ENCODE assay signal across 19 mouse cellular contexts in genomic region chr17:56110571-56110970, GRCm38 (mm10). TPM values are rescaled to one million over a fixed set of nuclear protein-coding genes. Genes with fewer than 3 reads are reported as not detected.
A peak's percentile ranks its signal among the peaks of the same experiment; 100 is the strongest.
DNase-seq lines count a peak whose midpoint lies in the region; ATAC-seq and TF ChIP-seq lines count a peak whose summit lies in the region.
"Had no signal": no experiment of that assay in that cellular context is flagged by ENCODE, and none has a peak within 500 bp of the region (broad histone marks: within the 10 kb centered on the region; RNA-seq: fewer than 3 reads in every experiment).

No protein-coding gene starts in this region.

- ATAC-seq in hindbrain, embryonic 13.5 days (ENCODE audit: low FRiP score), result no peak
- no peak for ATAC-seq in forebrain, embryonic 16.5 days
- ATAC-seq: midbrain, embryonic 13.5 days had no signal

- peaks cover 9% of the 10 kb centered on the region for H3K36me3 ChIP-seq in hindbrain, embryonic 13.5 days
- H3K36me3 ChIP-seq in hindbrain, embryonic 10.5 days, result peaks cover 15% of the 10 kb centered on the region
- H3K36me3 ChIP-seq in forebrain, embryonic 16.5 days (ENCODE audit: control insufficient read depth, insufficient read depth), result no peaks in the 10 kb centered on the region
- H3K36me3 ChIP-seq: intestine, embryonic 15.5 days had no signal

- no peak overlapping the region for H3K9ac ChIP-seq in hindbrain, embryonic 13.5 days
- no peak overlapping the region for H3K9ac ChIP-seq in forebrain, embryonic 16.5 days (replicated peaks; ENCODE audit: low read depth, low read length)
- H3K9ac ChIP-seq: intestine, embryonic 15.5 days; limb, embryonic 13.5 days; midbrain, embryonic 13.5 days had no signal

- no peak for TF ChIP-seq CTCF in cerebellum, adult 2 months (IDR thresholded peaks at IDR 0.05; ENCODE audit: borderline replicate concordance, insufficient read depth, low read depth, low read length)

- H3K27me3 ChIP-seq in cerebellum, adult 2 months (ENCODE audit: control insufficient read depth, insufficient read depth, low read length), result no peaks in the 10 kb centered on the region
- H3K27me3 ChIP-seq in hindbrain, embryonic 13.5 days, result peaks cover 5% of the 10 kb centered on the region
- 0 out of 2 replicates have a peak, but pooled peaks cover 6% of the 10 kb centered on the region for H3K27me3 ChIP-seq in hindbrain, embryonic 10.5 days (ENCODE audit: insufficient read depth, poor library complexity, severe bottlenecking)
- H3K27me3 ChIP-seq in forebrain, embryonic 16.5 days (replicated peaks; ENCODE audit: control insufficient read depth, insufficient read depth, low read length), result no peaks in the 10 kb centered on the region
- H3K27me3 ChIP-seq: intestine, embryonic 15.5 days; midbrain, embryonic 13.5 days had no signal

- DNase-seq in cerebellum, adult 2 months, result peak in 1 of 2 experiments; percentile 42
- no peak for DNase-seq in cerebellum, postnatal 36 days
- DNase-seq in hindbrain, embryonic 10.5 days (ENCODE audit: low spot score), result no peak
- peak; percentile 50 for DNase-seq in MN1 (ENCODE audit: low spot score)
- peak; percentile 82 to 84 for DNase-seq in heart, postnatal 10 days
- DNase-seq in kidney, postnatal 4 days, result no peak
- DNase-seq: cerebellum, adult 9-11 months; layer of hippocampus, postnatal 36 days; lung, adult 18-20 months; lung, postnatal 4 days; right cerebral cortex, postnatal 4 days had no signal

- H3K4me1 ChIP-seq in cerebellum, adult 2 months (ENCODE audit: control insufficient read depth, insufficient read depth, low read length), result no peaks in the 10 kb centered on the region
- H3K4me1 ChIP-seq in hindbrain, embryonic 13.5 days (replicated peaks), result peaks cover 13% of the 10 kb centered on the region
- peaks cover 7% of the 10 kb centered on the region for H3K4me1 ChIP-seq in hindbrain, embryonic 10.5 days (replicated peaks)
- H3K4me1 ChIP-seq in forebrain, embryonic 16.5 days (replicated peaks; ENCODE audit: control insufficient read depth, insufficient read depth, low read length), result no peaks in the 10 kb centered on the region
- H3K4me1 ChIP-seq: intestine, embryonic 15.5 days; limb, embryonic 13.5 days; midbrain, embryonic 13.5 days had no signal

- 15% methylated on average over 4 of the region's 4 CpGs for WGBS in cerebellum, adult 2 months
- 66% methylated on average over 4 of the region's 4 CpGs for WGBS in hindbrain, embryonic 13.5 days
- 75% methylated on average over 4 of the region's 4 CpGs for WGBS in hindbrain, embryonic 10.5 days
- 58% methylated on average over 4 of the region's 4 CpGs for WGBS in forebrain, embryonic 16.5 days

- no peaks in the 10 kb centered on the region for H3K9me3 ChIP-seq in hindbrain, embryonic 13.5 days
- H3K9me3 ChIP-seq in hindbrain, embryonic 10.5 days, result no peaks in the 10 kb centered on the region
- no peaks in the 10 kb centered on the region for H3K9me3 ChIP-seq in forebrain, embryonic 16.5 days (ENCODE audit: control insufficient read depth, low read length)
- H3K9me3 ChIP-seq: intestine, embryonic 15.5 days; limb, embryonic 13.5 days; midbrain, embryonic 13.5 days had no signal

- H3K27ac ChIP-seq in cerebellum, adult 2 months (ENCODE audit: insufficient read depth, low read length), result peak overlapping the region; percentile 5; the same call in 1 of the 2 replicates
- H3K27ac ChIP-seq in hindbrain, embryonic 13.5 days, result 0 out of 2 replicates have a peak overlapping the region, but pooled peaks have one; percentile 3
- no peak overlapping the region for H3K27ac ChIP-seq in hindbrain, embryonic 10.5 days
- H3K27ac ChIP-seq in forebrain, embryonic 16.5 days (ENCODE audit: low read length), result no peak overlapping the region
- H3K27ac ChIP-seq: intestine, embryonic 15.5 days; limb, embryonic 13.5 days; midbrain, embryonic 13.5 days had no signal

- TF ChIP-seq POLR2A in cerebellum, adult 2 months (IDR thresholded peaks at IDR 0.05; ENCODE audit: borderline replicate concordance, insufficient read depth, low read length), result no peak

- intact Hi-C loops in heart, postnatal 10 days (cut with DNase I), result no loop called here

- no peak overlapping the region for H3K4me2 ChIP-seq in hindbrain, embryonic 13.5 days
- no peak overlapping the region for H3K4me2 ChIP-seq in forebrain, embryonic 16.5 days (ENCODE audit: low read length)
- H3K4me2 ChIP-seq: intestine, embryonic 15.5 days; limb, embryonic 13.5 days; midbrain, embryonic 13.5 days had no signal

- H3K4me3 ChIP-seq in cerebellum, adult 2 months (replicated peaks; ENCODE audit: insufficient read depth, low read depth, low read length), result no peak overlapping the region
- no peak overlapping the region for H3K4me3 ChIP-seq in hindbrain, embryonic 13.5 days
- H3K4me3 ChIP-seq in hindbrain, embryonic 10.5 days, result no peak overlapping the region
- no peak overlapping the region for H3K4me3 ChIP-seq in forebrain, embryonic 16.5 days (replicated peaks; ENCODE audit: low read length)
- H3K4me3 ChIP-seq: intestine, embryonic 15.5 days; limb, embryonic 13.5 days; midbrain, embryonic 13.5 days had no signal

RNA-seq across cellular contexts. Expression of gene Plin4, which starts 1.0 kb away (rescaled TPM):
- 1.1 and 1.7 TPM in 2 replicates for polyA plus RNA-seq in cerebellum, adult 2 months (2012; rRNA removed)
- 0.10 TPM in 2 replicates for polyA plus RNA-seq in hindbrain, embryonic 13.5 days (2015; fragmentation: Nextera tagmentation; extraction: Ambion mirVana)
- 0.04 and 0.06 TPM in 2 replicates for polyA plus RNA-seq in hindbrain, embryonic 10.5 days (2016; fragmentation: Nextera tagmentation; extraction: Ambion mirVana)
- 100 to 1,000 TPM in 1 of 2 experiments, 10 to 100 TPM in 1; 80.9 to 155 TPM for total RNA-seq in heart, postnatal 10 days (2021)
- polyA plus RNA-seq in forebrain, embryonic 16.5 days (2015; fragmentation: Nextera tagmentation; extraction: Ambion mirVana), result 0.09 and 0.14 TPM in 2 replicates
- polyA plus RNA-seq: embryonic facial prominence, embryonic 11.5 days had no signal

RNA-seq across cellular contexts. Expression of gene Plin5, which starts 6.8 kb away (rescaled TPM):
- 0.38 and 0.54 TPM in 2 replicates for polyA plus RNA-seq in cerebellum, adult 2 months (2012; rRNA removed)
- polyA plus RNA-seq in hindbrain, embryonic 13.5 days (2015; fragmentation: Nextera tagmentation; extraction: Ambion mirVana), result 0.83 and 1.0 TPM in 2 replicates
- polyA plus RNA-seq in hindbrain, embryonic 10.5 days (2016; fragmentation: Nextera tagmentation; extraction: Ambion mirVana), result 0.39 and 0.42 TPM in 2 replicates
- 100 to 1,000 TPM; 126 to 166 TPM for total RNA-seq in heart, postnatal 10 days (2021)
- polyA plus RNA-seq in forebrain, embryonic 16.5 days (2015; fragmentation: Nextera tagmentation; extraction: Ambion mirVana), result 0.67 and 1.4 TPM in 2 replicates
- polyA plus RNA-seq: limb, embryonic 13.5 days had no signal

RNA-seq across cellular contexts. Expression of gene Lrg1, which starts 11.2 kb away (rescaled TPM):
- polyA plus RNA-seq in cerebellum, adult 2 months (2012; rRNA removed), result 0.93 and 1.6 TPM in 2 replicates
- not detected in 2 replicates for polyA plus RNA-seq in hindbrain, embryonic 13.5 days (2015; fragmentation: Nextera tagmentation; extraction: Ambion mirVana)
- not detected in 2 replicates for polyA plus RNA-seq in hindbrain, embryonic 10.5 days (2016; fragmentation: Nextera tagmentation; extraction: Ambion mirVana)
- total RNA-seq in heart, postnatal 10 days (2021), result 10 to 100 TPM; 12.6 to 25.2 TPM
- 0.22 TPM in 1 of 2 replicates, not detected in the other for polyA plus RNA-seq in forebrain, embryonic 16.5 days (2015; fragmentation: Nextera tagmentation; extraction: Ambion mirVana)
- total RNA-seq: ES-E14 had no signal
- polyA plus RNA-seq: embryonic facial prominence, embryonic 11.5 days; neural tube, embryonic 11.5 days had no signal

RNA-seq across cellular contexts. Expression of gene Sema6b, which starts 29.6 kb away (rescaled TPM):
- 51.8 and 54.3 TPM in 2 replicates for polyA plus RNA-seq in cerebellum, adult 2 months (2012; rRNA removed)
- polyA plus RNA-seq in hindbrain, embryonic 13.5 days (2015; fragmentation: Nextera tagmentation; extraction: Ambion mirVana), result 10.5 and 11.7 TPM in 2 replicates
- 2.3 and 3.8 TPM in 2 replicates for polyA plus RNA-seq in hindbrain, embryonic 10.5 days (2016; fragmentation: Nextera tagmentation; extraction: Ambion mirVana)
- total RNA-seq in heart, postnatal 10 days (2021), result 10 to 100 TPM; 11.3 to 13.7 TPM
- polyA plus RNA-seq in forebrain, embryonic 16.5 days (2015; fragmentation: Nextera tagmentation; extraction: Ambion mirVana), result 10.1 and 10.7 TPM in 2 replicates

RNA-seq across cellular contexts. Expression of gene Hdgfl2, which starts 31.1 kb away (rescaled TPM):
- polyA plus RNA-seq in cerebellum, adult 2 months (2012; rRNA removed), result 109 and 116 TPM in 2 replicates
- polyA plus RNA-seq in hindbrain, embryonic 13.5 days (2015; fragmentation: Nextera tagmentation; extraction: Ambion mirVana), result 150 and 154 TPM in 2 replicates
- polyA plus RNA-seq in hindbrain, embryonic 10.5 days (2016; fragmentation: Nextera tagmentation; extraction: Ambion mirVana), result 186 and 190 TPM in 2 replicates
- total RNA-seq in heart, postnatal 10 days (2021), result 10 to 100 TPM; 38.9 to 42.2 TPM
- polyA plus RNA-seq in forebrain, embryonic 16.5 days (2015; fragmentation: Nextera tagmentation; extraction: Ambion mirVana), result 151 and 158 TPM in 2 replicates

Comparison
In these comparisons a context has a peak if more than half of its experiments do, and no peak if none do; other contexts are left out.
1. H3K27ac ChIP-seq: peak in cerebellum, adult 2 months (single experiment) and hindbrain, embryonic 13.5 days (single experiment); none in hindbrain, embryonic 10.5 days (single experiment) and forebrain, embryonic 16.5 days (single experiment).
2. DNase-seq: peak in MN1 (single experiment) and heart, postnatal 10 days (2 of 2); none in cerebellum, postnatal 36 days (0 of 2), hindbrain, embryonic 10.5 days (single experiment) and kidney, postnatal 4 days (0 of 2).